Mouse (Mus musculus) CH12.LX (cell line): ENCODE measurements at regions not wholly inside any gene's neighbourhood (a gene's known extent, or its start where the extent isn't known, plus 50 kb on each side); places are given as distances from the start of the nearest gene placed in this dataset.

Source experiments
- CHD2 ChIP-seq: IDR thresholded peaks from 2 replicates; pipeline ENCODE4 v1.6.1; 2011; ENCODE audit warnings: low read length, improper control_type of control experiment
- CTCF ChIP-seq, 2 experiments: IDR thresholded peaks in 1 of 2; conservative IDR thresholded peaks in 1 of 2; 2 replicates each; pipeline ENCODE4 v1.5.1; 2011 to 2012; ENCODE audit warnings: low read depth in 2 of 2, low read length in 2 of 2, improper control_type of control experiment in 1 of 2, inconsistent platforms in 1 of 2, mild to moderate bottlenecking in 1 of 2, moderate library complexity in 1 of 2
- EP300 ChIP-seq: IDR thresholded peaks from 2 replicates; pipeline ENCODE4 v1.6.1; 2011; ENCODE audit warnings: low read length, improper control_type of control experiment
- ETS1 ChIP-seq: conservative IDR thresholded peaks from 2 replicates; pipeline ENCODE4 v1.6.1; 2012; ENCODE audit warnings: low read depth, mild to moderate bottlenecking, inconsistent platforms, low read length, improper control_type of control experiment, moderate library complexity
- MAFK ChIP-seq: IDR thresholded peaks from 2 replicates; pipeline ENCODE4 v1.6.1; 2011; ENCODE audit warnings: low read length, improper control_type of control experiment; ENCODE audit not compliant: insufficient replicate concordance
- MAX ChIP-seq: IDR thresholded peaks from 2 replicates; pipeline ENCODE4 v1.6.1; 2011; ENCODE audit warnings: low read length, improper control_type of control experiment
- MXI1 ChIP-seq: IDR thresholded peaks from 2 replicates; pipeline ENCODE4 v1.6.1; 2011; ENCODE audit warnings: mild to moderate bottlenecking, low read depth, low read length, improper control_type of control experiment
- PAX5 ChIP-seq: IDR thresholded peaks from 2 replicates; pipeline ENCODE4 v1.6.1; 2012; ENCODE audit warnings: low read length, inconsistent platforms, mixed read lengths
- POLR2A ChIP-seq: IDR thresholded peaks from 2 replicates; pipeline ENCODE4 v1.6.1; 2011; ENCODE audit warnings: low read depth, mild to moderate bottlenecking, improper control_type of control experiment, low read length
- RCOR1 ChIP-seq: conservative IDR thresholded peaks from 2 replicates; pipeline ENCODE4 v1.6.1; 2012; ENCODE audit warnings: low read depth, mild to moderate bottlenecking, inconsistent platforms, low read length, improper control_type of control experiment
- USF1 ChIP-seq: IDR thresholded peaks from 2 replicates; pipeline ENCODE4 v1.6.1; 2014; ENCODE audit warnings: low read depth, mild to moderate bottlenecking, inconsistent platforms, low read length, improper control_type of control experiment
- USF2 ChIP-seq: conservative IDR thresholded peaks from 2 replicates; pipeline ENCODE4 v1.6.1; 2011; ENCODE audit warnings: low read depth, low read length, improper control_type of control experiment

DNA sequence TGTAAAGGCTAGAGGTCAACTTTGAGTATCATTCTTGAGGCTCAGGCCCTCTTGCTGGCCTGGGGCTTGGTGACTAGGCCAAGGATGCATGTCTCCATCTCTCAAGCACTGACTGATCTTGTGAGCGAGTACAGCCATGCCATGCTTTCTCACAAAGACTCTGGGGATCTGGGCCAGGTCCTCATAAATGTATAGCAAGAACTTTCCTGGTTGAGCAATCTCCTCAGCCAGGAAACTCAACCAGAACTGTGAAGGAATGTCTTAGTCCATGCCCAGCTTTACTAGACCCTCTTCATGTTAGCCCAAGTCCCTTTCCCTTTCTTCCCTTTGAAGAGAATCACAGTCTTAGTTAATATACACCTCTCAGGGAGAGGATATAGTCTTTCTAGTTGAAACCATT is 96.9 kb upstream of the Frmd6 start:
- no peak for TF ChIP-seq MAX
- no peak for TF ChIP-seq POLR2A
- no peak for TF ChIP-seq CHD2
- TF ChIP-seq ETS1: no peak
- no peak for TF ChIP-seq CTCF (conservative IDR thresholded peaks at IDR 0.05 in 1 of 2, IDR thresholded peaks at IDR 0.05 in 1 of 2; ENCODE audit: low read depth in 2 of 2, low read length in 2 of 2)
- no peak for TF ChIP-seq USF2
- no peak for TF ChIP-seq EP300
- no peak for TF ChIP-seq PAX5
- TF ChIP-seq MXI1: no peak
- no peak for TF ChIP-seq USF1
- no peak for TF ChIP-seq RCOR1
- TF ChIP-seq MAFK: no peak
